Mouse (Mus musculus): ENCODE results near the gene Zfp628.

DNA sequence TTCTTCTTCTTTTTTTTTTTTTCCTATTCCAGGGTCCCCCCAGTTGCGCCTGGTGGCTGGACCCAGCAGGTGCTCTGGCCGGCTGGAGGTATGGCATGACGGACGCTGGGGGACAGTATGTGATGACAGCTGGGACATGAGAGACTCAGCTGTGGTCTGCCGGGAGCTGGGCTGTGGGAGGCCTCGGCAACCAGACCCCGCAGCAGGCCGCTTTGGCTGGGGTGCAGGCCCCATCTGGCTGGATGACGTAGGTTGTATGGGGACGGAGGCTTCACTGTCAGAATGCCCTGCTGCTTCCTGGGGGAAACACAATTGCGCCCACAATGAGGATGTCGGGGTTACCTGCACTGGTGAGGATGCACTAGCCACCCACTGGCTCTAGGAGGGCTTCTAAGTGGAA, 18.1 kb downstream of the Zfp628 start:
- no peak for TF ChIP-seq POLR2A (IDR thresholded peaks at IDR 0.05; ENCODE audit: borderline replicate concordance, extremely low read depth, insufficient read depth, insufficient read length, poor library complexity, severe bottlenecking)
- TF ChIP-seq CTCF (IDR thresholded peaks at IDR 0.05; ENCODE audit: borderline replicate concordance, extremely low read depth, insufficient read depth, insufficient read length): no peak

All from brain, embryonic 14.5 days (tissue).